Mouse (Mus musculus): ENCODE results near the gene Slc25a22. TPM values are rescaled to one million over a fixed set of nuclear protein-coding genes. Genes with fewer than 3 reads are reported as not detected.

The Slc25a22 gene
- total and polyA plus RNA-seq, 3 experiments: 6.5 to 31.5 (median 16.1) TPM

- TF ChIP-seq GABPA (IDR thresholded peaks at IDR 0.05; ENCODE audit: insufficient replicate concordance, low read depth, low read length): no peak
Observed at GRCm38 (mm10) chr7:141395348-141395747, 42.3 kb downstream of the Slc25a22 start (continued).

- TF ChIP-seq SMC3 (IDR thresholded peaks at IDR 0.05; ENCODE audit: low read depth, low read length): peak; percentile 37
- peak; percentile 35; the same call in 1 of the 2 replicates for TF ChIP-seq ZNF384 (IDR thresholded peaks at IDR 0.05; ENCODE audit: low read depth, low read length)
- no peak for TF ChIP-seq KAT2A (IDR thresholded peaks at IDR 0.05; ENCODE audit: insufficient replicate concordance, low read length)
- TF ChIP-seq MAZ (IDR thresholded peaks at IDR 0.05; ENCODE audit: low read depth, low read length): no peak
- peak; percentile 30 for TF ChIP-seq RAD21 (IDR thresholded peaks at IDR 0.05; ENCODE audit: low read depth, low read length)
- TF ChIP-seq CHD1 (IDR thresholded peaks at IDR 0.05; ENCODE audit: low read depth, low read length): no peak
- no peak for TF ChIP-seq TBP (conservative IDR thresholded peaks at IDR 0.05; ENCODE audit: low read depth, low read length)
- 0 out of 2 replicates have a peak, but pooled peaks have one; percentile 15 for TF ChIP-seq NRF1 (IDR thresholded peaks at IDR 0.05; ENCODE audit: low read depth, low read length)
- TF ChIP-seq SIN3A (IDR thresholded peaks at IDR 0.05; ENCODE audit: low read length): peak; percentile 66; the same call in 1 of the 2 replicates
- TF ChIP-seq USF2 (conservative IDR thresholded peaks at IDR 0.05; ENCODE audit: low read depth, low read length): no peak
- TF ChIP-seq MAX (IDR thresholded peaks at IDR 0.05; ENCODE audit: low read length): 0 out of 2 replicates have a peak, but pooled peaks have one; percentile 17
- TF ChIP-seq ZC3H11A (IDR thresholded peaks at IDR 0.05; ENCODE audit: low read depth, low read length): no peak
- peak; percentile 56; the same call in 1 of the 2 replicates for TF ChIP-seq MYC (IDR thresholded peaks at IDR 0.05; ENCODE audit: low read depth, low read length)
- no peak for TF ChIP-seq BHLHE40 (IDR thresholded peaks at IDR 0.05; ENCODE audit: low read depth, low read length)
- TF ChIP-seq MAFK (IDR thresholded peaks at IDR 0.05; ENCODE audit: insufficient replicate concordance, low read length): no peak
- TF ChIP-seq ETS1 (conservative IDR thresholded peaks at IDR 0.05; ENCODE audit: low read depth, low read length): no peak
- TF ChIP-seq MEF2A (IDR thresholded peaks at IDR 0.05; ENCODE audit: borderline replicate concordance, low read depth, low read length): no peak
- no peak for TF ChIP-seq PAX5 (IDR thresholded peaks at IDR 0.05; ENCODE audit: low read length)
- peak; percentile 76 to 78 for TF ChIP-seq CTCF (conservative IDR thresholded peaks at IDR 0.05 in 1 of 2, IDR thresholded peaks at IDR 0.05 in 1 of 2; ENCODE audit: low read depth in 2 of 2, low read length in 2 of 2)
- TF ChIP-seq MXI1 (IDR thresholded peaks at IDR 0.05; ENCODE audit: low read depth, low read length): peak; percentile 87
- Histone ChIP-seq H3K9me3 (replicated peaks; ENCODE audit: low read length) (no peaks in the 10 kb centered on the region), H3K27me3 (replicated peaks) (peaks cover 4% of the 10 kb centered on the region), H3K79me2 (replicated peaks; ENCODE audit: control insufficient read depth, extremely low read depth, insufficient read depth, poor library complexity, severe bottlenecking) (peaks cover 18% of the 10 kb centered on the region), H3K27ac (ENCODE audit: insufficient read depth, low read depth) (no peak overlapping the region), H3K4me2 (ENCODE audit: insufficient read depth, low read depth, poor library complexity, severe bottlenecking) (no peak overlapping the region), H3K36me3 (replicated peaks in 1 of 2; ENCODE audit: control insufficient read depth in 1 of 2, insufficient read depth in 1 of 2, low read length in 1 of 2) (peaks cover 26 to 43% of the 10 kb centered on the region in 2 experiments), H3K4me1 (ENCODE audit: control insufficient read depth in 1 of 2, insufficient read depth in 2 of 2) (peaks cover 4 to 31% of the 10 kb centered on the region in 2 experiments), H3K4me3 (replicated peaks in 1 of 3; ENCODE audit: low read depth in 2 of 3, low read length in 2 of 3, poor library complexity in 1 of 3) (no peak overlapping the region), H3K9ac (ENCODE audit: insufficient read depth, low read depth) (no peak overlapping the region)
- dilution Hi-C loops (cut with MboI; ENCODE audit: extremely low pct_ligation_motif_present, extremely low pct_unique_long_range_greater_than_20kb, low sequenced_read_pairs): no loop called here
- DNase-seq (ENCODE audit: extremely low read depth): peak; percentile 84
- in situ Hi-C loops (cut with MboI; ENCODE audit: low pct_ligation_motif_present, low pct_unique_long_range_greater_than_20kb, low sequenced_read_pairs): no loop called here
Observed at GRCm38 (mm10) chr7:141394771-141395170, 42.9 kb downstream of the Slc25a22 start.

Data from CH12.LX (cell line).